Mouse (Mus musculus) lung, postnatal 0 days (tissue): ENCODE results near the gene Rora. TPM values are rescaled to one million over a fixed set of nuclear protein-coding genes. Genes with fewer than 3 reads are reported as not detected.

Experiments used
- ATAC-seq: fragments of 200-750 bp; cut with Nextera tagmentation; 2 replicates; pipeline ENCODE4 v1.8.0; 2017; ENCODE audit warnings: moderate library complexity
- DNase-seq: peaks from one replicate; pipeline ENCODE4 v3.0.0-alpha.2; 2016; ENCODE audit warnings: low spot score
- H3K27ac ChIP-seq: fragments of 300-500 bp; sonication (generic); 2 replicates; pipeline ENCODE4 v1.5.1; 2014; ENCODE audit warnings: antibody characterized with exemption, mild to moderate bottlenecking, low read length, mixed read lengths
- H3K27me3 ChIP-seq: fragments of 300-500 bp; sonication (generic); replicated peaks from 2 replicates; pipeline ENCODE4 v1.6.1; 2014; ENCODE audit warnings: low read length, mixed read lengths; ENCODE audit not compliant: insufficient read depth
- H3K36me3 ChIP-seq: fragments of 300-500 bp; sonication (generic); 2 replicates; pipeline ENCODE4 v1.6.1; 2014; ENCODE audit warnings: low read length, mixed read lengths; ENCODE audit not compliant: insufficient read depth
- H3K4me1 ChIP-seq: fragments of 300-500 bp; sonication (generic); 2 replicates; pipeline ENCODE4 v1.6.1; 2014; ENCODE audit warnings: antibody characterized with exemption, low read depth, low read length, mixed read lengths; ENCODE audit not compliant: insufficient read depth
- H3K4me2 ChIP-seq: fragments of 300-500 bp; sonication (generic); replicated peaks from 2 replicates; pipeline ENCODE4 v1.6.1; 2014; ENCODE audit warnings: low read depth, mild to moderate bottlenecking, low read length, moderate library complexity, mixed read lengths
- H3K4me3 ChIP-seq: fragments of 300-500 bp; sonication (generic); 2 replicates; pipeline ENCODE4 v1.5.1; 2014; ENCODE audit warnings: low read depth, low read length
- H3K9ac ChIP-seq: fragments of 300-500 bp; sonication (generic); replicated peaks from 2 replicates; pipeline ENCODE4 v1.6.1; 2014; ENCODE audit warnings: low read depth, mild to moderate bottlenecking
- H3K9me3 ChIP-seq: fragments of 300-500 bp; sonication (generic); 2 replicates; pipeline ENCODE4 v1.6.1; 2016; ENCODE audit warnings: low read length, mixed read lengths
- CTCF ChIP-seq: IDR thresholded peaks from 2 replicates; pipeline ENCODE4 v1.5.1; 2016; ENCODE audit warnings: antibody characterized with exemption, mild to moderate bottlenecking
- EP300 ChIP-seq: IDR thresholded peaks from 2 replicates; pipeline ENCODE4 v1.6.1; 2016; ENCODE audit warnings: antibody characterized with exemption, mild to moderate bottlenecking, control low read depth
- WGBS: fragments of 180-500 bp; shearing (Covaris S2); extraction: QIAGEN DNeasy Blood & Tissue Kit; methylation state at CpG from one replicate; pipeline ENCODE4 v1.1.7; 2014; 5-methylcytosine and 5-hydroxymethylcytosine counted together
- polyA plus RNA-seq: library from polyadenylated mRNA; unstranded; fragments of >200 nt; fragmentation: Nextera tagmentation; extraction: Ambion mirVana; gene quantifications from 2 replicates; pipeline ENCODE4 v1.2.1, GENCODE M21; 2015

The Rora gene
- polyA plus RNA-seq, 1 experiment from 2014 or later, result 18.8 TPM

DNA sequence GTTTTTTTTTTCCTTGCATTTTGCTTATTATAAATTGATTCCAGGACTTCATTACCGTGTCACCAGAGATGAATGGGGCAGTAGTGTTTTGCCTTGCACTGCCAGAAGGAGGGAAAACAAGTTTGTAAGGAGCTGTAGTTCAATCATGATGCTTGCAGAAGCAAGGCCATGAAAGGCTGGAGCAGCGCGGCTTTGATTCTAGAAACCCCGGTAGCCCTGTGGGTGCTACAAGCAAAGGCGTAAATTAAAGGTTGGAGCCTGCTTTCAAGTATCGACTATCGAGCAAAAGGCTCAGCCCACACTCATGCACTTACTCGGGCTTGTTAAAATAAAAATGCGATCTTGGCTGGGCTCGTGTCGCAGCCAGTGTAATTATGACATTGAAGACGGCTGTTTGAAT lies 656.9 kb downstream of the Rora start:
- WGBS, result 39% methylated on average over 12 of the region's 12 CpGs
- ATAC-seq, result no peak
- H3K4me3 ChIP-seq, result no peak overlapping the region
- no peak for DNase-seq
- TF ChIP-seq EP300 (no peak), CTCF (no peak)
- no peaks in the 10 kb centered on the region for H3K36me3 ChIP-seq
- no peak overlapping the region for H3K27ac ChIP-seq
- peaks cover 3% of the 10 kb centered on the region; the same call in 1 of the 2 replicates for H3K4me1 ChIP-seq
- no peak overlapping the region for H3K4me2 ChIP-seq
- no peaks in the 10 kb centered on the region for H3K9me3 ChIP-seq
- H3K9ac ChIP-seq, result no peak overlapping the region
- H3K27me3 ChIP-seq, result no peaks in the 10 kb centered on the region

DNA sequence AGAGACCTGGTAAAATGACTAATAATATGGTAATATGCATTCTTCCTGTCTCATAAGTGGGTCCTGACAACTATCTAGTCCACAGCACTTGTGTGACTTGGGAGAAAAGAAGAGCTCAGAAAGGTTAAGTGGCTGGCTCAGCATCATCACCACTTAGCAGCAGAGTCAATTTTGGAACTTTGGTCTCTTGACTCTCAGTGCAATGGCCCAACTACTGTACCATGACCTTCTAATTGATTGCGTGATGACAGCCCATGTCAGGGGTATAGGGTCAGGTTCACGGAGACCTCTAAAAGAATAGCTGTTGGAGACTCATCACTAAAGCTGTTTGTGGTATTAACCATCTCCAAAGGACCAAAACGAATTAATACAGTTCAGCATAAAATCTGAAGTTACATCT lies 659.7 kb downstream of the Rora start:
- H3K9ac ChIP-seq, result no peak overlapping the region
- no peak overlapping the region for H3K27ac ChIP-seq
- ATAC-seq, result no peak
- H3K4me1 ChIP-seq, result peaks cover 2% of the 10 kb centered on the region; the same call in 1 of the 2 replicates
- TF ChIP-seq EP300 (no peak), CTCF (no peak)
- WGBS, result 77% methylated on average over 3 of the region's 3 CpGs
- no peak overlapping the region for H3K4me3 ChIP-seq
- H3K9me3 ChIP-seq, result no peaks in the 10 kb centered on the region
- no peak for DNase-seq
- no peaks in the 10 kb centered on the region for H3K27me3 ChIP-seq
- no peaks in the 10 kb centered on the region for H3K36me3 ChIP-seq
- no peak overlapping the region for H3K4me2 ChIP-seq

DNA sequence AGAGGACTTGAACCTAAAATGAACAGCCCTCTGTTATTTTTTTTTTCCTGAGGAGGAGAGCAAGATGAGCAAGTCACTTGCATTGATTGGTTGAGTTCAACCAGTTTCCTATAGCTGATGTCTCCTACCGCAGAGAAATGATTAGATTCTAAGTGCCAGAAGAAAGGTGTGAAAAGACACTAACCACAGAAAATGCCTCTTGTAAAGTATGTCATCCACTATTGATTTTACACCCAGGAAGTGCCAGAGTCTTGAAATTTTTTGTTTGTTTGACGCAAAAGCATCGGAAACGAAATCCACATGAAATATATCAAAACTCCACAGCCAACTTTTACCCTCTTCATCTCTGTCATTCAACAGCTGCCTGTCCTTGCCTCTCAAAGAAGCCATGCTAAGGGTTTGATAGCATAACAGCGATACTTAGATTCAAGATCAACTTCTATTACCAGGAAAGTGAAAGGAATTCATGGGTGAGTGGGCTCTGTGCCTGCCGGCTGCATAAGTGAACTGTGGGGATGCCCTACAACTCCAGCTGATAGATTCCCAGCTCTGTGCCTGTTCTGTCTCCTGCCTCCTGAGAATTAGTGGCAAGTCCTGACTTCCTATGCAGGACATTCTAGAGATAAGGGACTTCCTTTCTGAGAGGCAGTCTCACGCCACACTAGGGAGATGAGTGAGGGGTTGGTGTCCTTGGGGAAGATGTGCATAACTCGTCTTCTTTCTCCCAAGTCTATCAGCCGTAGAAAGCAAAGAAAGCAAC lies 661.0 kb downstream of the Rora start:
- H3K4me1 ChIP-seq, result peaks cover 2% of the 10 kb centered on the region; the same call in 1 of the 2 replicates
- no peak overlapping the region for H3K4me3 ChIP-seq
- H3K27ac ChIP-seq, result no peak overlapping the region
- ATAC-seq, result no peak
- H3K9ac ChIP-seq, result no peak overlapping the region
- DNase-seq, result no peak
- 71% methylated on average over 9 of the region's 9 CpGs for WGBS
- no peaks in the 10 kb centered on the region for H3K36me3 ChIP-seq
- no peak overlapping the region for H3K4me2 ChIP-seq
- H3K9me3 ChIP-seq, result no peaks in the 10 kb centered on the region
- TF ChIP-seq EP300 (no peak), CTCF (no peak)
- H3K27me3 ChIP-seq, result no peaks in the 10 kb centered on the region

DNA sequence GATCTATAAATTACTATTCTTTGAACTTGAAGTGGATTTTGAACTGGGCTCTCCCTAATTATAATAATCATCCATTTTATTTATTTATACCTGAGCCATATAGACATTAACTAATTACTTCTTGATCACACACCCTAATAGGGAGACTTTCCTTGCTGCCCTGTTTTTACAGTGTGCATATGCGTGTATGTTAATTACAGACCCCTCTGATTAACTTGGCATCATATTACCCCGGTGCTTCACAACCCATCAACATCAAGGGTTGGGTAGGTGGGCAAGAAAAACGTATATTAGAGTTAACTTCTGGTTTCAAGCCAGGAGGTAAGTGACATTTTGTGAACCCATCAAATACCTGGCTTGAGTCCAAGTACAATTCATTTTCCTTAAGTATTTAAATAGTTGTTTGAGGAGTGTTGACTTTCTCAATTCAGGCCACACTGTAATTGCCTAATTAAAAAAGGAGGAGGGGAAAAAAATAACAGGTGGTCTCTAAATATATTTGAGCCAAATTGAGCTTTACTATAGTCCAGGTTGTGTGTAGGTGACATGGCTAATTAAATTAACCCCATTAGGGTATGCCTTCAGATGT lies 664.0 kb downstream of the Rora start:
- Histone ChIP-seq H3K36me3 (no peaks in the 10 kb centered on the region), H3K4me3 (no peak overlapping the region), H3K4me1 (peaks cover 2% of the 10 kb centered on the region; the same call in 1 of the 2 replicates), H3K4me2 (no peak overlapping the region), H3K9ac (no peak overlapping the region), H3K27me3 (no peaks in the 10 kb centered on the region), H3K27ac (no peak overlapping the region), H3K9me3 (no peaks in the 10 kb centered on the region)
- ATAC-seq, result no peak
- TF ChIP-seq CTCF, result no peak
- no peak for TF ChIP-seq EP300
- WGBS, result 41% methylated on average over 3 of the region's 3 CpGs
- no peak for DNase-seq

DNA sequence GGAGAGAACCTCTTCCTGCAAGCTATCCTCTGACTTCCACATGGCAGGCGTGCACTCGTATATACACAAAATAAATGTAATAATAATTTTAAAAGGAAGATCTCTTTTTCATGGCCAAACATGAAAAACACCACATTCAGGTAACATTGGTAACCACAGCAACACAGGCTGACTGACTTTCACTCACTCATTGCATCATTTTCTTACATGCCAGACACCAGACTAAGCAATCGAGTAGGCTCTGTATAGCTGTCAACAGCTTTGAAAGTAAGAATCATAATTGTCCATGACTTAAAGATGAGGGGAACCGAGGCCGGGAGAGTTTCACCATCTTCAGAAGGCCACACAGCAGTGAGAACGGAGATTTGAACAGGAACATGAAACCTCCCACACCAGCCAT lies 665.8 kb downstream of the Rora start:
- H3K27me3 ChIP-seq, result no peaks in the 10 kb centered on the region
- ATAC-seq (no peak), DNase-seq (no peak)
- peaks cover 2% of the 10 kb centered on the region; the same call in 1 of the 2 replicates for H3K4me1 ChIP-seq
- H3K4me2 ChIP-seq, result no peak overlapping the region
- H3K4me3 ChIP-seq, result no peak overlapping the region
- H3K36me3 ChIP-seq, result no peaks in the 10 kb centered on the region
- no peak for TF ChIP-seq CTCF
- TF ChIP-seq EP300, result no peak
- H3K27ac ChIP-seq, result no peak overlapping the region
- WGBS, result 85% methylated on average over 6 of the region's 6 CpGs
- no peaks in the 10 kb centered on the region for H3K9me3 ChIP-seq
- H3K9ac ChIP-seq, result no peak overlapping the region

DNA sequence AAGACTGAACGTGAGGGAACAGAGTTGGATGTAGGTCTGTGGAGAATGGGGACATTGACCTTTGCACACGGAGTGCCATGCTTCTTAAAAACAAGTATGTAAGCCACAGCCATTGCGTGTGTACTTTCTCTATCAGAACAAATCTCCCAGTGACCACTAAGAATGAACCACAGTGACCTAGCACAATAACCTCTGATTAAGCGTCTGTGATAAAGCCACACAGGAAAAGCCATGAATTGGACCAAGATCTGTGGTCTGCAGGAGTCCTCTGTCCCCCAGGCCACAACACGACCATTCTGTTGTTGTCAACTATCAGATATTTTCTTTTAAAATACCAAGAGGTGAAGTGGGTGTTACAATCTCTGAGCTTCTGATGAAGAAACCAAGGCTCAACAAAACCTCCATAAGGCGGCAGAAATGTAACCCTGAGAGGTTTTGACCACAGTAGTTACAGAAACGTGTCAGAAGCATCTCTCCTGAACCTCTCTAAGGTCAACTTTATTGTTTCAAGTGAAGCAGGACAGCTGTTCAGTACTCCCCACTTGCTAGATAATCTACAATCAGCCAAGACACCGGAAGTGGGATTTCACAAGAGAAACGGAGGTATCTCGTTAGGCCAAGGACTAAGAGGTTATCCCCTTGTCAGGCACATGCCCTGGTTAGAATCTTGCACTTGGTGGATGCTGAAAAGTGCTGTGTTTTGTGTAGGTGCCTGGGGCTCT lies 666.5 kb downstream of the Rora start:
- Histone ChIP-seq H3K27ac (no peak overlapping the region), H3K9ac (no peak overlapping the region), H3K4me1 (peaks cover 2% of the 10 kb centered on the region; the same call in 1 of the 2 replicates), H3K4me2 (no peak overlapping the region), H3K9me3 (no peaks in the 10 kb centered on the region), H3K27me3 (no peaks in the 10 kb centered on the region), H3K4me3 (no peak overlapping the region), H3K36me3 (no peaks in the 10 kb centered on the region)
- DNase-seq, result no peak
- 54% methylated on average over 10 of the region's 10 CpGs for WGBS
- TF ChIP-seq CTCF (no peak), EP300 (no peak)
- ATAC-seq, result no peak
